Mouse (Mus musculus) MEL (cell line): Measurements from ENCODE around the gene Pkd1l1. TPM values are rescaled to one million over a fixed set of nuclear protein-coding genes. Genes with fewer than 3 reads are reported as not detected.

Experiments used
- DNase-seq: peaks from one replicate; pipeline ENCODE4 v3.0.0; 2011; ENCODE audit warnings: low read depth, low spot score
- H3K27ac ChIP-seq: 2 replicates; pipeline ENCODE4 v1.5.1; 2012; ENCODE audit warnings: low read depth, mild to moderate bottlenecking, control low read depth, low read length, moderate library complexity; ENCODE audit not compliant: control insufficient read depth
- H3K27me3 ChIP-seq, 2 experiments: fragments of 150-350 bp in 1 of 2; sonication (generic) in 1 of 2; 2 replicates each; pipeline ENCODE4 v1.6.1; 2012; ENCODE audit warnings: low read length in 2 of 2, mild to moderate bottlenecking in 2 of 2, improper control_type of control experiment in 1 of 2, moderate library complexity in 1 of 2; ENCODE audit not compliant: insufficient read depth in 2 of 2, control insufficient read depth in 1 of 2
- H3K36me3 ChIP-seq, 2 experiments: 2 replicates each; pipeline ENCODE4 v1.6.1; 2012 to 2014; ENCODE audit warnings: low read length in 2 of 2, improper control_type of control experiment in 1 of 2, inconsistent platforms in 1 of 2, mild to moderate bottlenecking in 1 of 2; ENCODE audit not compliant: insufficient read depth in 2 of 2, control insufficient read depth in 1 of 2
- H3K4me1 ChIP-seq, 2 experiments: fragments of 150-350 bp in 1 of 2; sonication (generic) in 1 of 2; 2 replicates each; pipeline ENCODE4 v1.6.1; 2012; ENCODE audit warnings: low read length in 2 of 2, improper control_type of control experiment in 1 of 2, mild to moderate bottlenecking in 1 of 2; ENCODE audit not compliant: insufficient read depth in 2 of 2, control insufficient read depth in 1 of 2
- H3K4me3 ChIP-seq, 2 experiments: fragments of 150-350 bp in 1 of 2; sonication (generic) in 1 of 2; 2 replicates each; pipeline ENCODE4 v1.5.1; 2012; ENCODE audit warnings: low read depth in 2 of 2, low read length in 2 of 2, mild to moderate bottlenecking in 2 of 2, moderate library complexity in 2 of 2, control low read depth in 1 of 2, improper control_type of control experiment in 1 of 2; ENCODE audit not compliant: control insufficient read depth in 1 of 2, insufficient read depth in 1 of 2
- H3K79me2 ChIP-seq: 2 replicates; pipeline ENCODE4 v1.6.1; 2012; ENCODE audit warnings: mild to moderate bottlenecking, low read length, moderate library complexity; ENCODE audit not compliant: control insufficient read depth, poor library complexity, insufficient read depth
- H3K9ac ChIP-seq: 2 replicates; pipeline ENCODE4 v1.6.1; 2012; ENCODE audit warnings: low read depth, mild to moderate bottlenecking, control low read depth, low read length, moderate library complexity; ENCODE audit not compliant: control insufficient read depth, poor library complexity, severe bottlenecking
- H3K9me3 ChIP-seq: fragments of 150-350 bp; sonication (generic); replicated peaks from 2 replicates; pipeline ENCODE4 v1.6.1; 2012; ENCODE audit warnings: mild to moderate bottlenecking, low read length, improper control_type of control experiment, moderate library complexity; ENCODE audit not compliant: insufficient read depth
- CHD1 ChIP-seq: IDR thresholded peaks from 2 replicates; pipeline ENCODE4 v1.6.1; 2012; ENCODE audit warnings: low read depth, mild to moderate bottlenecking, inconsistent platforms, low read length, improper control_type of control experiment
- CTCF ChIP-seq, 3 experiments: IDR thresholded peaks in 2 of 3; conservative IDR thresholded peaks in 1 of 3; 2 replicates each; pipeline ENCODE4 v1.5.1; 2011 to 2012; ENCODE audit warnings: low read length in 3 of 3, low read depth in 2 of 3, mild to moderate bottlenecking in 2 of 3, improper control_type of control experiment in 1 of 3, inconsistent platforms in 1 of 3, mixed read lengths in 1 of 3, moderate library complexity in 1 of 3; ENCODE audit not compliant: control insufficient read depth in 1 of 3, insufficient read depth in 1 of 3, poor library complexity in 1 of 3, severe bottlenecking in 1 of 3
- ELF1 ChIP-seq: IDR thresholded peaks from 2 replicates; pipeline ENCODE4 v1.6.1; 2014; ENCODE audit warnings: low read depth, mild to moderate bottlenecking, inconsistent platforms, low read length, improper control_type of control experiment, moderate library complexity
- EP300 ChIP-seq, 2 experiments: IDR thresholded peaks; 2 replicates each; pipeline ENCODE4 v1.6.1; 2011; ENCODE audit warnings: improper control_type of control experiment in 2 of 2, low read length in 2 of 2, low read depth in 1 of 2, mild to moderate bottlenecking in 1 of 2
- GATA1 ChIP-seq: IDR thresholded peaks from 2 replicates; pipeline ENCODE4 v1.6.1; 2011; ENCODE audit warnings: low read depth, low read length, improper control_type of control experiment
- HCFC1 ChIP-seq: IDR thresholded peaks from 2 replicates; pipeline ENCODE4 v1.6.1; 2012; ENCODE audit warnings: low read depth, mild to moderate bottlenecking, inconsistent platforms, low read length, improper control_type of control experiment, moderate library complexity
- JUND ChIP-seq: IDR thresholded peaks from 2 replicates; pipeline ENCODE4 v1.6.1; 2011; ENCODE audit warnings: low read depth, mild to moderate bottlenecking, improper control_type of control experiment, low read length
- KAT2A ChIP-seq: conservative IDR thresholded peaks from 2 replicates; pipeline ENCODE4 v1.6.1; 2012; ENCODE audit warnings: low read depth, low read length, improper control_type of control experiment, inconsistent platforms
- MAX ChIP-seq: IDR thresholded peaks from 2 replicates; pipeline ENCODE4 v1.6.1; 2011; ENCODE audit warnings: low read length, improper control_type of control experiment
- MEF2A ChIP-seq: IDR thresholded peaks from 2 replicates; pipeline ENCODE4 v1.6.1; 2014; ENCODE audit warnings: low read depth, mild to moderate bottlenecking, inconsistent platforms, low read length, improper control_type of control experiment; ENCODE audit not compliant: poor library complexity, insufficient replicate concordance, severe bottlenecking; ENCODE audit errors: extremely low read depth
- POLR2A ChIP-seq, 2 experiments: IDR thresholded peaks; 2 replicates each; pipeline ENCODE4 v1.6.1; 2011 to 2012; ENCODE audit warnings: low read length in 2 of 2, mild to moderate bottlenecking in 2 of 2, control low read depth in 1 of 2, improper control_type of control experiment in 1 of 2, low read depth in 1 of 2, moderate library complexity in 1 of 2; ENCODE audit not compliant: control insufficient read depth in 1 of 2, insufficient read depth in 1 of 2, poor library complexity in 1 of 2
- RAD21 ChIP-seq: IDR thresholded peaks from 2 replicates; pipeline ENCODE4 v1.6.1; 2011; ENCODE audit warnings: mild to moderate bottlenecking, low read depth, low read length, improper control_type of control experiment
- RCOR1 ChIP-seq: IDR thresholded peaks from 2 replicates; pipeline ENCODE4 v1.6.1; 2012; ENCODE audit warnings: low read depth, mild to moderate bottlenecking, inconsistent platforms, low read length, improper control_type of control experiment
- SIN3A ChIP-seq: IDR thresholded peaks from 2 replicates; pipeline ENCODE4 v1.6.1; 2012; ENCODE audit warnings: low read length, improper control_type of control experiment, inconsistent platforms
- SMC3 ChIP-seq: IDR thresholded peaks from 2 replicates; pipeline ENCODE4 v1.6.1; 2011; ENCODE audit warnings: low read depth, low read length, improper control_type of control experiment
- TAL1 ChIP-seq: IDR thresholded peaks from 2 replicates; pipeline ENCODE4 v1.6.1; 2012; ENCODE audit warnings: mild to moderate bottlenecking, inconsistent platforms, low read length, moderate library complexity, mixed read lengths
- TBP ChIP-seq: IDR thresholded peaks from 2 replicates; pipeline ENCODE4 v1.8.0; 2011; ENCODE audit warnings: low read depth, low read length, improper control_type of control experiment
- TCF12 ChIP-seq: IDR thresholded peaks from 2 replicates; pipeline ENCODE4 v1.6.1; 2014; ENCODE audit warnings: low read depth, mild to moderate bottlenecking, inconsistent platforms, low read length, improper control_type of control experiment, moderate library complexity
- USF2 ChIP-seq, 2 experiments: IDR thresholded peaks; 2 replicates each; pipeline ENCODE4 v1.6.1; 2011 to 2012; ENCODE audit warnings: improper control_type of control experiment in 2 of 2, low read length in 2 of 2, borderline replicate concordance in 1 of 2, inconsistent platforms in 1 of 2, low read depth in 1 of 2, mild to moderate bottlenecking in 1 of 2; ENCODE audit not compliant: insufficient read depth in 1 of 2
- ZC3H11A ChIP-seq: IDR thresholded peaks from 2 replicates; pipeline ENCODE4 v1.6.1; 2012; ENCODE audit warnings: low read depth, mild to moderate bottlenecking, inconsistent platforms, low read length, improper control_type of control experiment
- ZNF384 ChIP-seq: IDR thresholded peaks from 2 replicates; pipeline ENCODE4 v1.6.1; 2012; ENCODE audit warnings: low read depth, mild to moderate bottlenecking, inconsistent platforms, low read length, improper control_type of control experiment
- polyA plus RNA-seq, 2 experiments: library from polyadenylated mRNA; stranded (reverse) in 1 of 2; unstranded in 1 of 2; fragments of >175 nt in 1 of 2; fragments of >200 nt in 1 of 2; gene quantifications; 2 replicates each; pipeline versions ENCODE4 v1.2.1 to v1.2.4; 2012; ENCODE audit warnings: low replicate concordance in 2 of 2, low read depth in 1 of 2; ENCODE audit not compliant: insufficient read length in 2 of 2, insufficient read depth in 1 of 2, missing spikeins in 1 of 2
- total RNA-seq: library from RNA; depleted of rRNA; stranded (reverse); fragments of 300-350 nt; gene quantifications from 2 replicates; pipeline ENCODE4 v1.2.3, GENCODE M21; 2012; rRNA removed

Gene Pkd1l1
- total and polyA plus RNA-seq, 3 experiments: not detected

- no peaks in the 10 kb centered on the region for H3K9me3 ChIP-seq
- TF ChIP-seq CTCF (IDR thresholded peaks at IDR 0.05 in 2 of 3, conservative IDR thresholded peaks at IDR 0.05 in 1 of 3; ENCODE audit: control insufficient read depth in 1 of 3, insufficient read depth in 1 of 3, low read depth in 2 of 3, low read length in 3 of 3, poor library complexity in 1 of 3, severe bottlenecking in 1 of 3) (no peak), MEF2A (no peak), USF2 (IDR thresholded peaks at IDR 0.05; ENCODE audit: borderline replicate concordance in 1 of 2, insufficient read depth in 1 of 2, low read depth in 1 of 2, low read length in 2 of 2) (no peak), ZNF384 (no peak), TAL1 (no peak), MAX (no peak), JUND (no peak)
- H3K36me3 ChIP-seq: no peaks in the 10 kb centered on the region
- no peak for DNase-seq
- H3K4me1 ChIP-seq: no peaks in the 10 kb centered on the region
- H3K27me3 ChIP-seq: no peaks in the 10 kb centered on the region
- H3K4me3 ChIP-seq: no peak overlapping the region
- H3K27ac ChIP-seq: no peak overlapping the region
- H3K79me2 ChIP-seq: no peaks in the 10 kb centered on the region
- H3K9ac ChIP-seq: no peak overlapping the region
Observed at GRCm38 (mm10) chr11:8781308-8782140, 191.5 kb downstream of the Pkd1l1 start.

- Histone ChIP-seq H3K9ac (no peak overlapping the region), H3K27ac (no peak overlapping the region), H3K9me3 (no peaks in the 10 kb centered on the region), H3K4me1 (no peaks in the 10 kb centered on the region), H3K36me3 (no peaks in the 10 kb centered on the region), H3K79me2 (no peaks in the 10 kb centered on the region), H3K4me3 (no peak overlapping the region), H3K27me3 (no peaks in the 10 kb centered on the region; a peak in 1 of 4 replicates)
- no peak for DNase-seq
- TF ChIP-seq SIN3A (no peak), KAT2A (no peak), TBP (no peak), ZC3H11A (no peak), TCF12 (no peak), CHD1 (no peak), JUND (no peak), MAX (no peak), POLR2A (IDR thresholded peaks at IDR 0.05; ENCODE audit: control insufficient read depth in 1 of 2, insufficient read depth in 1 of 2, low read depth in 1 of 2, low read length in 2 of 2, poor library complexity in 1 of 2) (no peak), EP300 (IDR thresholded peaks at IDR 0.05; ENCODE audit: low read depth in 1 of 2, low read length in 2 of 2) (no peak), ELF1 (no peak), HCFC1 (no peak), SMC3 (no peak), RCOR1 (no peak), RAD21 (no peak), GATA1 (no peak)
Observed at GRCm38 (mm10) chr11:8779427-8779826, 193.6 kb downstream of the Pkd1l1 start.

Other genes with a start within 250 kb of the Pkd1l1 start
- gene Hus1, start 37.9 kb upstream of the Pkd1l1 start, total RNA-seq: 23.1 and 29.4 TPM in 2 replicates
- gene Hus1, start 37.9 kb upstream of the Pkd1l1 start, polyA plus RNA-seq: 10 to 100 TPM in 1 of 2 experiments, not detected in 1; 21.7 TPM
- not detected in 2 replicates for gene Gm11992, start 75.3 kb upstream of the Pkd1l1 start, total RNA-seq
- not detected for gene Gm11992, start 75.3 kb upstream of the Pkd1l1 start, polyA plus RNA-seq
- gene Sun3, start 75.7 kb upstream of the Pkd1l1 start, total RNA-seq: not detected in 2 replicates
- not detected for gene Sun3, start 75.7 kb upstream of the Pkd1l1 start, polyA plus RNA-seq
- 1.4 and 1.9 TPM in 2 replicates for gene Upp1, start 144.8 kb upstream of the Pkd1l1 start, total RNA-seq
- 1 to 10 TPM in 1 of 2 experiments, not detected in 1; 1.2 TPM for gene Upp1, start 144.8 kb upstream of the Pkd1l1 start, polyA plus RNA-seq
- gene Abca13, start 218.7 kb upstream of the Pkd1l1 start, total RNA-seq: not detected in 2 replicates
- gene Abca13, start 218.7 kb upstream of the Pkd1l1 start, polyA plus RNA-seq: not detected